In the genomic region with DNA sequence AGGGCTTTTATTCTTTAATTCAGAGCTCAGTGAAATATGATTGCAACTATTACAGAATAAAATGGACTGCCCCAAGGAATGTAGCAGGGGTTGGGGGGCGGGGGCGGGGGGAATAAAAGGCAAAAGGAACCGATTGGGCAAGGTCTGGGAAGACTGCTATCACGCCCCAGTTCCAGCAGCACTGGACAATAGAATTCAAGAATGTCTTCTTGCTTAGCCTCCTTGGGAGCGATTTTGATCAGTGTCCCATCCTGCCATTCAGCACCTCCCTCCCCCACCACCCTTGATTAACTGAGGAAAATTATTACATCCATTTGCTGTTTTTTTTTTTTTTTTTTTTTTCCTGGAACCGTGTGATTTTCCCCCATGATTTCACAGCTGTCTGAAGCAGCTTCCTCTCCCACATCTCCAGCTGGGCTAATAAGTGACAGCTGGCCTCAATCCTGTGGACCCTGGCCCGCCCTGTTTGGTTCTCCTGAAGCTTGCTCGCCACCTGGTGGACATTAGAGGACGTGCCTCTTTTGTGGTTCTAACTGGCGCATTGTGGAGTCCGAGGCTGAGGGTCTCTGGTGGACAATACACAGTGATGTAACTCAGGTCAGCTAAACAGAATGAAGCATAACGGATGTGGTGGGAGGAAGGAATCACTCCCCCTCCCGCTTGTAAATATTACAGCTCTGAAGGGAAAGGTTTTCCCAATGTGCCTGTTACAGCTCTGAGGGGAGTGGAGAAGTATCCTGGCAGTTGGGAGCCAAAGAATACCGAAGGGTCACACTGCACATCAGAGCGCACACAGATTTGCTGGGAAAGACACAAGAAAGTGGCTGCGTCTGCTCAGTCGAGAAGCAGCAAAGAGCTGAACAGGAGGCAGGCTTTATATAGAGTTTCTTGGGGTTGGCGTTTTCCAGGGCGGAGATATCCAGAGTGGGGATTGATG, we compare ENCODE assay signal across 8 mouse cellular contexts. TPM values are rescaled to one million over a fixed set of nuclear protein-coding genes. Genes with fewer than 3 reads are reported as not detected.
DNase-seq lines count a peak whose midpoint lies in the region; ATAC-seq and TF ChIP-seq lines count a peak whose summit lies in the region.

No protein-coding gene starts in this region.

- H3K9me3 ChIP-seq in intestine, embryonic 16.5 days (ENCODE audit: control insufficient read depth, low read length), result no peaks in the 10 kb centered on the region
- no peaks in the 10 kb centered on the region for H3K9me3 ChIP-seq in midbrain, embryonic 12.5 days

- H3K36me3 ChIP-seq in intestine, embryonic 16.5 days (ENCODE audit: control insufficient read depth, insufficient read depth, low read length), result no peaks in the 10 kb centered on the region
- H3K36me3 ChIP-seq in midbrain, embryonic 12.5 days, result no peaks in the 10 kb centered on the region
- no peaks in the 10 kb centered on the region for H3K36me3 ChIP-seq in small intestine, adult 2 months (ENCODE audit: control insufficient read depth, insufficient read depth, low read length)

- no peak overlapping the region for H3K4me3 ChIP-seq in intestine, embryonic 16.5 days (ENCODE audit: low read length)
- H3K4me3 ChIP-seq in midbrain, embryonic 12.5 days, result no peak overlapping the region
- H3K4me3 ChIP-seq in small intestine, adult 2 months (ENCODE audit: low read depth, low read length), result no peak overlapping the region

- no peak overlapping the region for H3K9ac ChIP-seq in intestine, embryonic 16.5 days (ENCODE audit: low read depth, low read length)
- no peak overlapping the region for H3K9ac ChIP-seq in midbrain, embryonic 12.5 days (replicated peaks)

- H3K4me2 ChIP-seq in intestine, embryonic 16.5 days (ENCODE audit: low read depth, low read length), result peak overlapping the region; percentile 19; the same call in 1 of the 2 replicates
- H3K4me2 ChIP-seq in midbrain, embryonic 12.5 days (replicated peaks), result peak overlapping the region; percentile 26

- H3K27me3 ChIP-seq in intestine, embryonic 16.5 days (replicated peaks; ENCODE audit: control insufficient read depth, insufficient read depth, low read length), result no peaks in the 10 kb centered on the region
- no peaks in the 10 kb centered on the region for H3K27me3 ChIP-seq in midbrain, embryonic 12.5 days
- no peaks in the 10 kb centered on the region for H3K27me3 ChIP-seq in small intestine, adult 2 months (ENCODE audit: control insufficient read depth, insufficient read depth, low read length)

- ATAC-seq in intestine, embryonic 16.5 days, result peak; percentile 85
- peak; percentile 94 for ATAC-seq in midbrain, embryonic 12.5 days (ENCODE audit: low FRiP score, low read depth)
- ATAC-seq in activated CD4-positive, CD25-positive, alpha-beta regulatory T cell, adult 4 months, result no peak

- peaks cover 4% of the 10 kb centered on the region; the same call in 1 of the 2 replicates for H3K4me1 ChIP-seq in intestine, embryonic 16.5 days (ENCODE audit: control insufficient read depth, insufficient read depth, low read length)
- H3K4me1 ChIP-seq in midbrain, embryonic 12.5 days, result peaks cover 7% of the 10 kb centered on the region; the same call in 1 of the 2 replicates
- no peaks in the 10 kb centered on the region for H3K4me1 ChIP-seq in small intestine, adult 2 months (ENCODE audit: control insufficient read depth, insufficient read depth, insufficient read length, low read length)

- intact Hi-C loops in left cerebral cortex, postnatal 4 days (cut with DNase I), result no loop called here

- peak; percentile 89 for TF ChIP-seq CTCF in small intestine, adult 2 months (IDR thresholded peaks at IDR 0.05; ENCODE audit: extremely low read depth, insufficient read length, insufficient replicate concordance, low read depth, low read length)

- no peak overlapping the region for H3K27ac ChIP-seq in intestine, embryonic 16.5 days (ENCODE audit: low read length)
- 0 out of 2 replicates have a peak overlapping the region, but pooled peaks have one; percentile 3 for H3K27ac ChIP-seq in midbrain, embryonic 12.5 days (replicated peaks)
- H3K27ac ChIP-seq in small intestine, adult 2 months (ENCODE audit: insufficient read depth, low read depth, low read length), result no peak overlapping the region

- no peak for TF ChIP-seq POLR2A in small intestine, adult 2 months (IDR thresholded peaks at IDR 0.05; ENCODE audit: low read depth, low read length)

- WGBS in intestine, embryonic 16.5 days, result 29% methylated on average over 19 of the region's 19 CpGs
- WGBS in midbrain, embryonic 12.5 days, result 35% methylated on average over 19 of the region's 19 CpGs
- WGBS in small intestine, adult 2 months, result 38% methylated on average over 19 of the region's 19 CpGs

- DNase-seq in adrenal gland, postnatal 10 days, result peak; percentile 79
- DNase-seq in embryo, embryonic 11 days, result peak; percentile 94
- DNase-seq in gastrocnemius, postnatal 4 days (ENCODE audit: low spot score in 2 of 2), result peak; percentile 55 to 83
- peak; percentile 87 for DNase-seq in left cerebral cortex, postnatal 4 days

RNA-seq across cellular contexts. Expression of a gene that starts 42.1 kb away (rescaled TPM):
- under 1 TPM in 1 of 2 experiments, not detected in 1; 0.33 TPM for total RNA-seq in adrenal gland, postnatal 10 days (2021)
- total RNA-seq in gastrocnemius, postnatal 4 days (2021), result not detected
- polyA plus RNA-seq in intestine, embryonic 16.5 days (2015; fragmentation: Nextera tagmentation; extraction: Ambion mirVana), result 51.0 and 64.1 TPM in 2 replicates
- not detected for total RNA-seq in left cerebral cortex, postnatal 4 days (2021)
- polyA plus RNA-seq in midbrain, embryonic 12.5 days (2016; fragmentation: Nextera tagmentation; extraction: Ambion mirVana), result not detected in 2 replicates
- polyA plus RNA-seq in small intestine, adult 2 months (2012; rRNA removed), result 3.2 and 131 TPM in 2 replicates
- not detected for polyA plus RNA-seq in activated CD4-positive, CD25-positive, alpha-beta regulatory T cell, adult 4 months (2017; shearing (Covaris generic))
